Mouse (Mus musculus) urinary bladder, postnatal 14 days (tissue): Measurements from ENCODE around the gene Cd244a.

ENCODE experiments used
- DNase-seq: peaks from one replicate; pipeline ENCODE4 v3.0.0; 2021; ENCODE audit warnings: low spot score

The Cd244a gene

GRCm38 (mm10) chr1:171577168-171577567, 18.2 kb downstream of the Cd244a start:
- DNase-seq: no peak

DNA sequence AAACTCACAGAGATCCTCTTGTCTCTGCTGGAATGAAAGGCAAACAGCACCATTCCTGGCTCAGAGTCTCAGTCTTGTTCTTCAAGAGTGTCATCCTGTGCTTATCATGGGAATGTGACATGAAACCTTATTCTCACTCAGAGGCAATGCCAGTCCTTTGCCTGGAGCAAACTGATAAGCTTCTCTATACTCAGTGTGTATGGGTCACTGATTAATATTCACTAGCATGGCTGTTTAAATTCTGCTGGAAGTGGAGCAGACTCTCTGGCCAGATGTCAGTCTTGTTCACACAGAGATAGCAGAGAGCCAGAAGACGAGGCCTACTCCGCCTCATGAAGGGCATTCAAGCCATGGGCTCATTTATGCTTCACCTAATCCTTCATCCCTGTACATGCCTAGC, 25.6 kb downstream of the Cd244a start:
- no peak for DNase-seq

- DNase-seq: no peak
These were observed 45.7 kb downstream of the Cd244a start for GRCm38 (mm10) chr1:171604686-171605085.

DNA sequence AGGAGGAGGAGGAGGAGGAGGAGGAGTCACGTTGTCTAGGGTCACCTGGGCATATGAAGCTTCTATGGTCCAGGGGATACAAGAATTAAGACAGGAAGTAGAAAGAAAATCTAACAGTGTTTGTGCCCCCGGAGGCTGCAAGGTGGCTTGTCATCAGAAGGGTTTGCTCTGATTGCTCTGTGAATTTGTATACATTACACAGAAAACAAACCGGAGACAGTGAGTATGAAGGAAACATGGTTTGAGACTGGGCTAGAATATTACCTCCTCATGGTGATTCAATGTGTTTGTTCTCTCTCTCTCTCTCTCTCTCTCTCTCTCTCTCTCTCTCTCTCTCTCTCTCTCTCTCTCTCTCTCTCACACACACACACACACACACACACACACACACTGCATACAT, 47.7 kb downstream of the Cd244a start:
- DNase-seq: no peak

DNA sequence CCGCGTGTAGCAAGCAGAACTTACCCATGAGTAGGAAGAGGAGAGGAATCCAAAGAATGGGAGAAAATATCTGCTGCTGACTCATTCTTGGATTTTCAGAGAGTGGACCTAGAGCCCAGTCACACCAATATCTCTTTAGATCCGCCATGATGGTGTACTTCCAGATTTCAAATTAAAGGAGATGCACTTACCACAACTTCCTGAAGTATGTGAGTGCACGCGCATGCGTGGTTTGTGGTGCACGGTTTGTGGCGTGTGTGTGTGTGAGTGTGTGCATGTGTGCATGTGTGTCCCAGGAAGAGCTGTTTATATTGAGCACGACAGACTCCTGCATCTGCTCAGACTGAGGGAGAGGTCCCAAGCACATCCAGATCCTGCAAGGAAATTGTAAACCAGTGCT, 48.2 kb downstream of the Cd244a start, which contains the start of gene Ly9:
Gene Ly9, minus strand, starts transcription at position 235 of the 400 bp plus-strand sequence.
- DNase-seq: no peak

DNA sequence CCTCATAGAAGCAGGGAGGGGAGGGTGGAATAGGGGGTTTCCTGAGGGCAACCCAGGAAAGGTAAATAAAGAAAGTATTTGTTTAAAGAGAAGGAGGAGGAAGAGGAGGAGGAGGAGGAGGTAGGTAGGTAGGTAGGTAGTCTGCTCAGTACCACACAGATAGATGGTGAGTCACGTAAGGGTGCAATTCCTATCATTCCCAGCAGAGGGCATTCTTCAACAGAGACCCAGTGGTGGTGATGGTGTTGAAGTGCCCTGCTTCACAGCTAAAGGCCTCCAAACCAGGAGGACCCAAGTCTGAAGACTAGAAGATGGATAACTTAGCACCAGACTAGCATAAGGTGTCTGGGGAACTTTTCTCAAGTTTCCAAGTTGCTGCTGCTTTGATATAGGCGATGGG, 51.0 kb downstream of the Cd244a start:
- DNase-seq: no peak

DNA sequence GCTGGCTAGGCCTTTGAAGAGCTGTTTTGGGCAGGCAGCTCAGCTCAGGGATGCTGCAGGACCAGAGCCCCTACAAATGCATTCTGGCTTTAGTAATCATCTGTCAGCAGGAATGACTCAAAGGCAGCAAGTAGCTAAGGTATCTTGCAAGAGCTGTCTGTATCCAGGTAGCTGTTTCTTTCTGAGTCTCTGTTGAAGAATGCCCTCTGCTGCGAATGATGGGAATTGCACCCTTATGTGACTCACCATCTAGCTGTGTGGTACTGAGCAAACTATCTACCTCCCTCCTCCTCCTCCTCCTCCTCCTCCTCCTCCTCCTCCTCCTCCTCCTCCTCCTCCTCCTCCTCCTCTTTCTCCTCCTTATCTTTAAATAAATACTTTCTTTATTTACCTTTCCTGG, 51.8 kb downstream of the Cd244a start:
- DNase-seq: no peak

DNA sequence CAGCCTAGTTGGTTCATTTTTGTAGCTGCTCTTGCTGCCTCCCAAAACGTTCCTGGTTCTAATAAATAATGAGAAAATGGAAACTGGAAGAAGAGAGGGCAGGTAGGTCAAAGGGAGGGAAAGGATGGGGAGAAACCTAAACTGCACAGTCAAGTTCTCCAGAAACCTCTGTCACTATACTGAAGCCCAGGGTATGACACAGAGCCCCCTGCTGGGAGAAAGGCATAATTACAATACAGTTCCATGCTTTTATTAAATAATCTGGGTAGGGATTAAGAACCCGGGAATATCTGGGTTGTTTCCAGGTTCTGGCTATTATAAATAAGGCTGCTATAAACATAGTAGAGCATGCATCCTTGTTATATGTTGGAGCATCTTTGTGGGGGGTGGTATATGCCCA, 55.0 kb downstream of the Cd244a start:
- DNase-seq: no peak

DNA sequence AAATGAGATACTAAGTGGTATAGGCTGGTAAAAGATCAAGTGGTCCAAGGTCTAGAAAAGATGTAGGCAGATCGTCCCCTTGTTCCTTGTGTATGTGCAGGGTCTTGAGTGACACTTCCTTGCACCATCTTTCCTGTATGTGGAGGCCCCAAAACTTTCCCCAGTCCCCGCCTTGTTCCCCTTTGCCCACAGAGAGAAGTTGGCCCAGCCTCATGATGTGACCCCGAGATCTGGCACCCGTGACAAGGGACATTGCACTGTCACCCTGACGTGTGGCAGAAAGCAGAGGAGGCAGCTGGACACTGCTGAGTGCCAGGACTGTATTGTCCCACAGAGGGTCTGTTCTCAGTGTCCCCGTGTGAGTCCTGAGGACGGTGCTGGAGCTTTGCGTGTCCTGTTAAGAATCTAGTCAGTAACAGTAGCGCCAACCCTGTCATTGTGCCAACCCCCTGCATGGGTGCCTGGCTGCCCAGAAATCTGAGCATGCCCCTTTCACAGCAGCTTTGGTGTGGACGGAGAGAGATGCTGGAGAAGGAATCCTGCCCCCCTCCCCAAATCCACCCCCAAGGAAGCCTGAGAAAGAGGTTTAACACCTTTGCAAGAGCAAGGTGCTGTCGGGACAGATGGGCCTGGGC, 58.0 kb downstream of the Cd244a start:
- DNase-seq: no peak

DNA sequence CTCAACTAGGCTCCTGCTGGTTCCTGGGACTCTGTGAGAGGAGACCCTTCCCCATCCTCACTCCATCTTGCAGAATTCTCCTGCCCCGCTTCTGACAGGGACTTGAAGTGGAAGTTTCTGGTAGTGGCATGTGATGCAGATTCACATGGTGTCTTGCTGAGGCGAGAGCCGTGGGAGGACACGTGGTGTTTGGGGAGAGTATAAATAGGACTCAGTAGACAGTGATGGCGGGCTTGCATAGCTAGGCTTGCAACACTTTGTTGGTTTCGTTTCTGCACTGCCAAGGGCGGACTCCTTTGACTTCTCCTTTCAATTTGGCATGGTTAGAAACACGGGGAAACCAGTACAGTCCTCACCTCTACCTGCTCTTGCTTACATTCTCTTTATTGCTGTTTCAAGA, 60.0 kb downstream of the Cd244a start:
- no peak for DNase-seq

GRCm38 (mm10) chr1:171619645-171620044, 60.7 kb downstream of the Cd244a start:
- no peak for DNase-seq

GRCm38 (mm10) chr1:171620091-171620490, 61.1 kb downstream of the Cd244a start:
- no peak for DNase-seq

DNA sequence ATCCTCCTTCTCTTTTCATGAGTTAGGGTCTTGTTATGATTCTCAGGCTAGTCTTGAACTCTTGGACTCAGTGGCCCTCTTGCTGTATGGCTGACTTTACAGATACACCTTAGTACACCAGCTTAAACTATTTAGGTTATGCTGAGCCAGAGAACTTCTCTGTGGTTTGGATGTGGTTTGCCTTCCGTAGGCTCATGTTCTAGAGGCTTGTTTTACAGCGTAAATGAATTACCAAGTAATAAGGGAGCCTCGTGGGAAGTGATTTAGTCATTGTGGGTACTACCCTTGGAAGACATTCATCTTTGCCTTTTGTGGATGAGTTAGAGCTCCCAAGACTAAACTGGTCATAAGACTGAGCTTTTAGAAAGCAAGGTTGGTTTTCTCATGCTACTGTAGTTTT, 68.8 kb downstream of the Cd244a start:
- DNase-seq: no peak

- DNase-seq: no peak
These were observed 70.2 kb downstream of the Cd244a start for GRCm38 (mm10) chr1:171629168-171629567.

DNA sequence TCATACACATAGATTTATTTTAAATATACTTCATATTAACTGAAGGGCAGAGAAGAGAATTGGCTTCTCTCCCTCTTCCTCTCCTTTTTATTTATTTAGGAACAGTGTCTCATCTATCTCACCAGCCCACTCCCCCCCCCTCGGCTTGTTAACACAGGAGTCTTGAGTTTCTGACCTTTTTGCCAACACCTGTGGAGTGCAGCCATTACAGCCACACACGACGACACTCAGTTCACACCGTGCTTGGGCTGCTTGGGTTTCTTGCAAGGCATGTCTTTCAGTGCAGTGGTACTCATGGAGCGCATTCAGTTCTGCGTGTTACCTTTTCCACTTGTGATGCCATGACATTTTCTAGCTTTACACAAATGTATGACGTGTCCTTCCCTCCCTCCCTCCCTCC, 71.0 kb downstream of the Cd244a start:
- DNase-seq: no peak

DNA sequence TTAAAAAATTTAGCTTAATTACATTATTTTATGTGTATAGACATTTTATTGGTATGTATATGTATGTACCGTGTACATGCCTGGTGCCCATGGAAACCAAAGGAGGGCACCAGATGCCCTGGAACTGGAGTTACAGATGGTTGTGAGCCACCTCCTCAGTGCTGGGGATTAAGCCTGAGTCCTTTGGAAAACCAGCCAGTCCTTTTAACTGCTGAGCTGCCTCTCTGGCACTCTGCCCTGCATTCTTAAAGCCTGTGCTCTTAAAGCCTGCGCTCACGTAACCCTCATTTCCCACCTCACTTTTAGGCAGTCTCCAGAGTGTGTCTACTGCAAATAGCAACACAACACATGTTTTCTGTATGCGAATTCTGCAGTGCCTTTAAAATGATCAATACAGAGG, 71.9 kb downstream of the Cd244a start:
- DNase-seq: no peak

- DNase-seq: no peak
These were observed 72.5 kb downstream of the Cd244a start for GRCm38 (mm10) chr1:171631447-171631846.

DNA sequence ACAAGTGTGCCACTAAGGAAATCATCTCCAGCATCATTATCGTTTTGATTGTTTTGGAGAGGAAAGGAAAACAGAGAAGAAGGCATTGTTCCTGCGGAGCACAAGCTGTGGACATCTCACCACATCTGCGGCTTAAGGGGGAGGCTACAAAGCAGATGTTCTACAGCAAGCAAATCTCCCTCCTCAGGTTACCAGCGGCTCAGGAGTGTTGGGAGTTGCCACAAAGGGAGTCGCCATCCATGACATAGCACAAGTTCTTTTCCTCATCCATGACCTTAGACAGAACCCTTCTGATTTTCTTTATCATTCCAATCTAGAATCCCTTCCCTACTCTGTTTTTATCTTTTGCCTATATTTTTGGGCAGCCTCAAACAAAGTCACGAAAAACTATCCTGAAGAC, 76.7 kb downstream of the Cd244a start:
- DNase-seq: no peak

DNA sequence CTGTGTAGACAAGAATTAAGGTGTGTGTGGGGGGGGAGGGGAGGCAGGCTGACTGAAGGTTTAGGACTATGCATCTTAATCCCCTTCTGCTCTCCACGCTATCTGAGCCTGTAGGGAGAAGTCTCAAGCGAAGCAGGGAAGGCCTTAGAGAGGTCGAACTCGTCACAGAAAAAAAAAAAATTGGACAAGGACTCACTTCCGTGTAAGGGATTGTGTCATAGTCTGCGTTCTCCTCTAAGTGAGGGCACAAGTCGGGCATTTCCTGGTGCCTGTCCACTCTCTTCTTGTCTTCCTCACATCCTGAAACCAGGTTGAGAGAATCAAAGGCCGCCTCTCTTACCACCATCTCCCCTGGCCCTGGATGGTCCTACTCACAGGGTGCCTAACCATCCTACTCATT, 78.1 kb downstream of the Cd244a start:
- DNase-seq: no peak

DNA sequence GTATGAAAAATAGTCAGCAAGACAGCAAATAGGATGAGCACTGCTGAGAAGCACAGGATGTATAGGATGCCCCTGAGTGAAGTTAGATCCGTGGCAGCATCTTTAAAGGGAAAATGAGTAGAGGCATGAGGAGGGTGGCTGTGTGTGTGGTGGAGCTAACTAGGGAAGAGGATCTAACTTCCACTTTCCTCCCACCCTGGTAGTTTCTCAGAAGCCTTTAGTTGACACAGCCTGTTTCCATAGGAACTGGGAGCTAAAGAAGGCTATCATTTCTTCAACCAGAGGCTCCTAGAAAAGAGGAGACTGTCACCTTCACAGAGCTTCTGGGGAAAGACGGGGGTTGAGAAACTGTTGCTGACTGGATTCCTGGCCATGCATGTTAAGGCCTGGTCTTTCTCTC, 79.7 kb downstream of the Cd244a start:
- no peak for DNase-seq

DNA sequence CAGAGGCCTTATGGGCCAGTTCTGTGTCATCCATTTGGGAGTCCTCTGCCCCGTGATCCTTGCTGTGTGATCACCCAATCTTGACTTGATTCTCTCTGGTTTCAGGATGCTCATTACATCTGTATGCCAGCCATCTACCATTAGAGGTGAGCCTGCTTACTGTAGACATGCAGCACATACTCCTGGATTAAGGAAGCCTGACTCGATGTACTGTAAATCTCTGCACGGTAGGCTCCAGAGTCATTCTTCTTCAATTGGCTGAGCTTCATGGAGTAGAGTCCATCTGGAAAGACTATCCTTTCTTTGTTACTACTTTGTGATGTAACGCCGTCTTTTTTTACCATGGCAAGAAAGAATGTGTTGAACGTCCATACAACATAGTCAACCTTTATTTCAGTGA, 81.8 kb downstream of the Cd244a start:
- no peak for DNase-seq

DNA sequence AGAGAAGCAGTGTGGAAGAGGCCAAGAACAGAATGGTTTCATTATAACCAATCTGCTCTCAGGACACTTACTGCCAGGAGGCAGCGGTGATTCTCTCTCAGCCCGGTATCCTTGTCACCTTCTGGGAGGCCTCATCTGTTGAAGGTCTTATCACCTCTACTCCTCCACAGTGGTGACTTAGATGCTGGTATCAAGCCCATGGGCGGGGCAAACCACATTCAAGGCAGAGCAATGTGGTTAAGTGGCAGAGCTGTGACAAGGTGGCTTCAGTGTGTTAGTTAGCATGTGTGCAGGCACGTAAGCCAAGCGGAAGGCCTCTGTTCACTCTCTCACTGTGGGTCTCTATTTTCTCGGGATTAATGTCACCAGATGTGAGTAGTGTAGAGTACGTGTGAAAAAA, 84.6 kb downstream of the Cd244a start:
- no peak for DNase-seq

DNA sequence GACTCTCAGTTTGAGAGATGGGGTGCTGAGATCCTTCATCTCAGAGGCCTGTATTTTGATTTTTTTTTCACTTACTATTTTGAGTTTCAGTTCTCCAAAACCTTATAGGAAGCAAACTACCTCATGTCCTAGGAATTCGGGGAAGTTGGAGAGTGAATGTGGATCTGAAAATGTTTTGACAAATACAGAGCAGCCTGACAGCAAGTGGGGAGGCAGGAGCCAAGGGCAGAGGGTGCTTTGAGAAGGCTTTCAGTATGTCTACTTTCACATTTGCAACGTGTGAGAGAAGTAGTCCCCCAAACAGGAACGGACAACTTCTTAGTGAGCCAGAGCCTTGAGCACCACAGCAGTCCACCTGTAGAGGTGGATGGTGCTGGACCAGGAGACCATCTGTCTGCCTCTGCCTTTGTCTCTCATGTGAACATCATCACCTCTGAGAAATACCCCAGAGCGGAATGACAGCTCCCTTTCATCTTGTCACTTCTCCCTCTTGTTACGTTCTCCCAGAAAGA, 87.5 kb downstream of the Cd244a start:
- no peak for DNase-seq

DNA sequence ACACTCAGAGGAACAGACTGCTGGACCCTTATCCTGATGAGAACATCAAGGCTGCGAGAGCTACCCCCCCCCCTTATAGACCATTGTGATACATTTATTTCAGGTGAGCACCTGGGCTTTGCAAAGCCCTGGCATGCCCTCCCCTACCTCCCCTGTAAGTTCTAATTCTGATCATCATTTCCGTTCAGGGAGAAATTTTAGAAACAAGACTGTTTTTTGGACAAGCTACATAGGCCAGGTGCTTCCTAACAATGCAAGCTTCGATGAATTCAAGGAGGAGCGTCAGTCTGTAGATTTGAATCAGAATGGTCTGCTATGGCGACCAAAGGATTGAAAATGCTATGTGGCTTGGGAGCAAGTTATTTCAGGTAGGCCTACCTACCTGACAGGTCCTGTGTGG, 88.7 kb downstream of the Cd244a start:
- DNase-seq: no peak

- DNase-seq: no peak
These were observed 89.8 kb downstream of the Cd244a start for GRCm38 (mm10) chr1:171648840-171649239.
